Mouse (Mus musculus): Measurements from ENCODE around the gene Pelp1. TPM values are rescaled to one million over a fixed set of nuclear protein-coding genes. Genes with fewer than 3 reads are reported as not detected.
"Not testable (repeated sequence)": the region's sequence is repeated elsewhere in the genome, so short reads cannot be mapped to it uniquely, and the experiment has no call there.

Gene Pelp1
- polyA plus RNA-seq, 1 experiment from 2014 or later, result 29.7 TPM

GRCm38 (mm10) chr11:70440637-70441036 lies 30.8 kb upstream of the Pelp1 start:
- peaks cover 63% of the 10 kb centered on the region for H3K36me3 ChIP-seq

GRCm38 (mm10) chr11:70438728-70439374 lies 29.0 kb upstream of the Pelp1 start:
- no peak overlapping the region for H3K9ac ChIP-seq (replicated peaks)
- H3K4me2 ChIP-seq, result no peak overlapping the region
- H3K27ac ChIP-seq (replicated peaks), result no peak overlapping the region
- no peaks in the 10 kb centered on the region for H3K27me3 ChIP-seq (replicated peaks)
- no peak overlapping the region for H3K4me3 ChIP-seq (replicated peaks)
- peaks cover 63% of the 10 kb centered on the region for H3K36me3 ChIP-seq
- no peak for ATAC-seq (ENCODE audit: low FRiP score)
- H3K9me3 ChIP-seq (replicated peaks), result no peaks in the 10 kb centered on the region
- peaks cover 18% of the 10 kb centered on the region for H3K4me1 ChIP-seq
- WGBS, result 92% methylated on average over 7 of the region's 7 CpGs

More at GRCm38 (mm10) chr11:70440637-70441036, 30.8 kb upstream of the Pelp1 start:
- Histone ChIP-seq H3K27ac (replicated peaks) (no peak overlapping the region), H3K4me1 (peaks cover under 1% of the 10 kb centered on the region; the same call in 1 of the 2 replicates), H3K9ac (replicated peaks) (no peak overlapping the region), H3K4me3 (replicated peaks) (no peak overlapping the region), H3K4me2 (no peak overlapping the region), H3K9me3 (replicated peaks) (no peaks in the 10 kb centered on the region), H3K27me3 (replicated peaks) (no peaks in the 10 kb centered on the region)
- no peak for ATAC-seq (ENCODE audit: low FRiP score)
- 94% methylated on average over 4 of the region's 4 CpGs for WGBS

DNA sequence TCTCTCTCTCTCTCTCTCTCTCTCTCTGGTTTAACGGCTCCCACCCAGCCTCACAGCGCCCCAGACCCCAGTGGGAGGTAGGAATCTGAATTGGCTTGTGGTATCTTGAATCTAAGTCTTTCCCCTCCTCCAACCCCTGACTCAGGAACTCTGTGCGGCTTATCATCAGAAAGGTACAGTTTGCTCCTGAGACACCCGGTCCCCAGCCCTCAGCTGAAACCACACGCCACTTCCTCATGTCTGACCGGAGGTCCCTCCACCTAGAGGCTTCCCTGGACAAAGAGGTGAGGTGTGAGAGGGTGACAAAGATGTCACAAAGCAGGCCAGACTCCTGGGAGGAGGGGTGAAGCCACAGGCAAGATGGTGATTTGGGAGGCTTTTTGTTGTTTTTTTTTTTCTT lies 27.6 kb upstream of the Pelp1 start:
- Histone ChIP-seq H3K27ac (replicated peaks) (no peak overlapping the region), H3K4me2 (no peak overlapping the region), H3K9ac (replicated peaks) (no peak overlapping the region), H3K9me3 (replicated peaks) (no peaks in the 10 kb centered on the region), H3K27me3 (replicated peaks) (no peaks in the 10 kb centered on the region), H3K36me3 (peaks cover 62% of the 10 kb centered on the region), H3K4me3 (replicated peaks) (no peak overlapping the region), H3K4me1 (peaks cover 28% of the 10 kb centered on the region)
- WGBS, result 89% methylated on average over 6 of the region's 6 CpGs
- no peak for ATAC-seq (ENCODE audit: low FRiP score)

DNA sequence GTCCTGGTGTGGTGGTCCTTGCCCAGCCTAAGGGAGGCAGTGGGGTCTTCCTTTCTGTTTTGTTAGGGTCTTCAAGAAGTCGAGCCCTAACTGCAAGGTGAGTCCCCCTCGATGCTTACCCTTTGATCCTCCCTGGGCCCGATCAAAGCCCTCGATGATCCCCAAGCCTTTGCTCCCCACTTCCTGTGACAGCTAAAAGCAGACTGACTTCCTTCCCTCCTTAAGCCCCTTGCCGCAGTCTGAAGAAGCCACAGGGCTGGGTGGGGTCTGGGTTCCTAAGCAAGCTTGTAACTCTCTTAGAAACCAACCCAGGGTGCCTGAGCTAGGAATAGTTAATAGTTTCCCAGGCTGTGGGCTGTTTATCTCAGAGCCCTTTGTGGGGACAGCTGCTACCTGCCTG lies 25.6 kb upstream of the Pelp1 start:
- Histone ChIP-seq H3K4me2 (0 out of 2 replicates have a peak overlapping the region, but pooled peaks have one; percentile 0), H3K36me3 (peaks cover 46% of the 10 kb centered on the region), H3K4me3 (replicated peaks) (no peak overlapping the region), H3K4me1 (peaks cover 39% of the 10 kb centered on the region), H3K27me3 (replicated peaks) (no peaks in the 10 kb centered on the region), H3K9me3 (replicated peaks) (no peaks in the 10 kb centered on the region), H3K27ac (replicated peaks) (no peak overlapping the region), H3K9ac (replicated peaks) (no peak overlapping the region)
- WGBS, result 79% methylated on average over 5 of the region's 5 CpGs
- no peak for ATAC-seq (ENCODE audit: low FRiP score)

DNA sequence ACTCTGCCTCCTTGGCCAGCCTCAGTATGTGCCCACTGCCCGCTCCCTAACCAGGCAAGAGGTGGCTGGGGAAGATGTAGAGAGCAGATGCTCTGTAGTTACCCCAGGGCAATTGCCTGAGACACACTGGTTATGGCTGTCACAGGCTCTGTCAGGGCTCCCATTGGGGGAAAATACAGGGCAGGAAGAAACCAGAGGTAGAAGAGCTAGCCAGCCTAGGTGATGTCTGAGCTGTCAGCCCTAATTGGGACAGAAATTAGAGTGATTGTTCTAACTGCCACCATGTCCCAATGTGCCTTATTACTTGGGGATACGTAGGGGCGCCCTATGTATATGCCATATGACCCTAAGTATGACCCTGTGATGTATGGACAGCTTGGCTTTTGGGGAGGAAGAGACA lies 24.1 kb upstream of the Pelp1 start:
- peak overlapping the region; percentile 95 for H3K9ac ChIP-seq (replicated peaks)
- no peak for ATAC-seq (ENCODE audit: low FRiP score)
- WGBS, result 81% methylated on average over 3 of the region's 3 CpGs
- no peaks in the 10 kb centered on the region for H3K9me3 ChIP-seq (replicated peaks)
- H3K4me2 ChIP-seq, result peak overlapping the region; percentile 91
- no peaks in the 10 kb centered on the region for H3K27me3 ChIP-seq (replicated peaks)
- H3K36me3 ChIP-seq, result peaks cover 31% of the 10 kb centered on the region
- H3K4me3 ChIP-seq (replicated peaks), result peak overlapping the region; percentile 94
- H3K4me1 ChIP-seq, result peaks cover 40% of the 10 kb centered on the region
- no peak overlapping the region for H3K27ac ChIP-seq (replicated peaks)

- Histone ChIP-seq H3K4me3 (replicated peaks) (peak overlapping the region; percentile 94), H3K36me3 (peaks cover 27% of the 10 kb centered on the region), H3K27ac (replicated peaks) (no peak overlapping the region), H3K27me3 (replicated peaks) (no peaks in the 10 kb centered on the region), H3K9ac (replicated peaks) (peak overlapping the region; percentile 95), H3K4me1 (peaks cover 40% of the 10 kb centered on the region), H3K9me3 (replicated peaks) (no peaks in the 10 kb centered on the region), H3K4me2 (peak overlapping the region; percentile 91)
- WGBS, result 80% methylated on average over 1 of the region's 1 CpGs
- no peak for ATAC-seq (ENCODE audit: low FRiP score)
These were observed 23.7 kb upstream of the Pelp1 start for GRCm38 (mm10) chr11:70433569-70433943.

- peak overlapping the region; percentile 95 for H3K9ac ChIP-seq (replicated peaks)
- H3K27ac ChIP-seq (replicated peaks), result peak overlapping the region; percentile 94
- WGBS, result 5% methylated on average over 15 of the region's 15 CpGs
- H3K4me3 ChIP-seq (replicated peaks), result peak overlapping the region; percentile 94
- no peaks in the 10 kb centered on the region for H3K9me3 ChIP-seq (replicated peaks)
- peak; percentile 56 for ATAC-seq (ENCODE audit: low FRiP score)
- H3K27me3 ChIP-seq (replicated peaks), result no peaks in the 10 kb centered on the region
- peak overlapping the region; percentile 91 for H3K4me2 ChIP-seq
- H3K36me3 ChIP-seq, result peaks cover 23% of the 10 kb centered on the region
- peaks cover 40% of the 10 kb centered on the region for H3K4me1 ChIP-seq
These were observed 23.2 kb upstream of the Pelp1 start for GRCm38 (mm10) chr11:70432895-70433568.

GRCm38 (mm10) chr11:70432048-70432894 lies 22.4 kb upstream of the Pelp1 start, which contains the start of gene Arrb2:
Gene Arrb2 (plus strand): TSS chr11:70432635.
- peak within 1 kb of the TSS; percentile 95 for H3K9ac ChIP-seq (replicated peaks)
- H3K4me1 ChIP-seq, result peaks cover 40% of the 10 kb centered on the region
- H3K9me3 ChIP-seq (replicated peaks), result no peaks in the 10 kb centered on the region
- H3K36me3 ChIP-seq, result peaks cover 15% of the 10 kb centered on the region
- peak; percentile 95 for ATAC-seq (ENCODE audit: low FRiP score)
- WGBS, result under 1% methylated on average over 69 of the region's 75 CpGs
- H3K27ac ChIP-seq (replicated peaks), result peak within 1 kb of the TSS; percentile 94
- H3K27me3 ChIP-seq (replicated peaks), result no peaks in the 10 kb centered on the region
- H3K4me3 ChIP-seq (replicated peaks), result peak within 1 kb of the TSS; percentile 94
- peak within 1 kb of the TSS; percentile 91 for H3K4me2 ChIP-seq

DNA sequence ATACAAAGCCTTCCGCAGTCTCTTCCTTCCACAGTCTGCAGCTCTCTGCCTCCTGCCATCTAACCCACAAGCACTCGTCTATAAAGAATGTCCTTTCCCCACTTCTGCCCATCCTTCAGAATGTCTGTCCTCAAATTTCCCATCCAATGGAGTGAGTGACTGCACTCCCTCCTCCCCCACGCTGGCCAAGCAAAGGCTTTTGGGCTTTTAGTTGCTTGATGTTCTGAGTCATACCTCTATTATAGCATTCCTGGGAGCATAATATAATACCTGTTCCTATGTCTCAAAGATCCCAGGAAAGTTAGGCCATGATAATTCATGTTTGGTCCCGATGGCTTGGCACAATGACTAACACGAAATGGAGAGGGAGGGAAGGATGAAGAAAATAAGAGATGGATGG lies 21.7 kb upstream of the Pelp1 start:
- peak overlapping the region; percentile 94 for H3K4me3 ChIP-seq (replicated peaks)
- peak overlapping the region; percentile 91 for H3K4me2 ChIP-seq
- peak overlapping the region; percentile 95; the same call in 1 of the 2 replicates for H3K9ac ChIP-seq (replicated peaks)
- peak overlapping the region; percentile 94 for H3K27ac ChIP-seq (replicated peaks)
- H3K27me3 ChIP-seq (replicated peaks), result no peaks in the 10 kb centered on the region
- peaks cover 10% of the 10 kb centered on the region for H3K36me3 ChIP-seq
- 20% methylated on average over 5 of the region's 5 CpGs for WGBS
- no peak for ATAC-seq (ENCODE audit: low FRiP score)
- no peaks in the 10 kb centered on the region for H3K9me3 ChIP-seq (replicated peaks)
- peaks cover 40% of the 10 kb centered on the region for H3K4me1 ChIP-seq

GRCm38 (mm10) chr11:70426598-70426997 lies 16.8 kb upstream of the Pelp1 start:
- H3K4me1 ChIP-seq, result peaks cover 10% of the 10 kb centered on the region
- not testable (repeated sequence) for H3K27ac ChIP-seq (replicated peaks); H3K36me3 ChIP-seq; ATAC-seq (ENCODE audit: low FRiP score); H3K27me3 ChIP-seq (replicated peaks); H3K4me3 ChIP-seq (replicated peaks); H3K9ac ChIP-seq (replicated peaks); H3K9me3 ChIP-seq (replicated peaks); H3K4me2 ChIP-seq
- 70% methylated on average over 6 of the region's 6 CpGs for WGBS

DNA sequence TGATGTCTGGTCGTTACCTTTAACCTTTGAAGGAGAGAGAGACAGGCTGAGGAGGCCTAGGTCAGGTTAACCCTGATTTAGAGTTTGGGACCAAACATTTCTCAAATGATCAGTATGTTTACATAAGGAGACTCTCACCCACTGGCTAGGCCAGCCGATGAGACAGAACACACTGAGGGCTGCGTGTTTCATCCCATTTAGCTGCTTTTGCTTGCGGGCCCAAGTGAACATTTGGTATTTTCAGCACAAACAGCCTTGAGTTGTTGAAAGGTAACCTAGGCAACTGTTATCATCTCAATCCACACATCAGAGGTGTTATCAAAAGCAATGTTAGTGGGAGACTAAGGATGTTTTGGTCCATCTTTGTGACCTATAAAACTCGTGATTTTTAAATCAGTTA lies 9.7 kb upstream of the Pelp1 start:
- no peak overlapping the region for H3K9ac ChIP-seq (replicated peaks)
- WGBS, result 71% methylated on average over 5 of the region's 5 CpGs
- no peaks in the 10 kb centered on the region for H3K27me3 ChIP-seq (replicated peaks)
- H3K27ac ChIP-seq (replicated peaks), result no peak overlapping the region
- no peaks in the 10 kb centered on the region for H3K9me3 ChIP-seq (replicated peaks)
- H3K4me1 ChIP-seq, result no peaks in the 10 kb centered on the region
- no peak overlapping the region for H3K4me3 ChIP-seq (replicated peaks)
- ATAC-seq (ENCODE audit: low FRiP score), result no peak
- no peaks in the 10 kb centered on the region for H3K36me3 ChIP-seq
- H3K4me2 ChIP-seq, result no peak overlapping the region
